Mouse (Mus musculus) neural tube, embryonic 12.5 days (tissue): ENCODE measurements at regions not wholly inside any gene's neighbourhood (a gene's known extent, or its start where the extent isn't known, plus 50 kb on each side); places are given as distances from the start of the nearest gene placed in this dataset.
A peak's percentile ranks its signal among the peaks of the same experiment; 100 is the strongest.

Experiments used
- ATAC-seq: fragments of 200-750 bp; cut with Nextera tagmentation; 2 replicates; pipeline ENCODE4 v1.8.0; 2017; ENCODE audit warnings: low read depth, mild to moderate bottlenecking, moderate TSS enrichment, moderate library complexity; ENCODE audit not compliant: low FRiP score
- H3K27ac ChIP-seq: fragments of 300-500 bp; sonication (generic); 2 replicates; pipeline ENCODE4 v1.5.1; 2016
- H3K27me3 ChIP-seq: fragments of 300-500 bp; sonication (generic); replicated peaks from 2 replicates; pipeline ENCODE4 v1.6.1; 2016; ENCODE audit warnings: mild to moderate bottlenecking
- H3K36me3 ChIP-seq: fragments of 300-500 bp; sonication (generic); 2 replicates; pipeline ENCODE4 v1.6.1; 2016; ENCODE audit warnings: mild to moderate bottlenecking
- H3K4me1 ChIP-seq: fragments of 300-500 bp; sonication (generic); 2 replicates; pipeline ENCODE4 v1.6.1; 2016
- H3K4me2 ChIP-seq: fragments of 300-500 bp; sonication (generic); replicated peaks from 2 replicates; pipeline ENCODE4 v1.6.1; 2016; ENCODE audit warnings: mild to moderate bottlenecking
- H3K4me3 ChIP-seq: fragments of 300-500 bp; sonication (generic); 2 replicates; pipeline ENCODE4 v1.5.1; 2016
- H3K9ac ChIP-seq: fragments of 300-500 bp; sonication (generic); 2 replicates; pipeline ENCODE4 v1.6.1; 2016; ENCODE audit warnings: mild to moderate bottlenecking
- H3K9me3 ChIP-seq: fragments of 300-500 bp; sonication (generic); 2 replicates; pipeline ENCODE4 v1.6.1; 2016; ENCODE audit warnings: mild to moderate bottlenecking
- WGBS: fragments of 180-500 bp; shearing (Covaris S2); methylation state at CpG from one replicate; pipeline ENCODE4 v1.1.7; 2016; 5-methylcytosine and 5-hydroxymethylcytosine counted together

DNA sequence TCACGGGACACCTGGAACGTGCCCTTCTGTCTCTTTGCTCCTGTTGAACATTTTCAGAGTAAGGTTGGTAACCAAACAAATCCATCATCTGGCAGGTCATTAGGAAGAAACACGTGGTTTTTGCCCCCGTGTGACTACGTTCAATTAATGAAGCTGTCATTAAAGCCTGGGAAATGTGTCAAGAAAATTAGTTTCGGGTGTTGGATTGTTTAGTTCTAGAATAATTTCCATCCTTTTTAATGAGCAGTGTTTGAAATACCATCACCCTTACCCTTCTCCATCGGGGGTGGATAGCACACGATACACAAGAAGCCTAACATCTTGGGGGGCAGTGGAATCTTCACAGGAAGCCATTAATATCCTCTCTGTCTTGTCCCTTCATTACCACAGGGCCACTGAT, 107.7 kb downstream of the Far1 start:
- H3K27ac ChIP-seq, result no peak overlapping the region
- 0 out of 2 replicates have a peak, but pooled peaks have one; percentile 41 for ATAC-seq
- WGBS, result 60% methylated on average over 8 of the region's 8 CpGs

DNA sequence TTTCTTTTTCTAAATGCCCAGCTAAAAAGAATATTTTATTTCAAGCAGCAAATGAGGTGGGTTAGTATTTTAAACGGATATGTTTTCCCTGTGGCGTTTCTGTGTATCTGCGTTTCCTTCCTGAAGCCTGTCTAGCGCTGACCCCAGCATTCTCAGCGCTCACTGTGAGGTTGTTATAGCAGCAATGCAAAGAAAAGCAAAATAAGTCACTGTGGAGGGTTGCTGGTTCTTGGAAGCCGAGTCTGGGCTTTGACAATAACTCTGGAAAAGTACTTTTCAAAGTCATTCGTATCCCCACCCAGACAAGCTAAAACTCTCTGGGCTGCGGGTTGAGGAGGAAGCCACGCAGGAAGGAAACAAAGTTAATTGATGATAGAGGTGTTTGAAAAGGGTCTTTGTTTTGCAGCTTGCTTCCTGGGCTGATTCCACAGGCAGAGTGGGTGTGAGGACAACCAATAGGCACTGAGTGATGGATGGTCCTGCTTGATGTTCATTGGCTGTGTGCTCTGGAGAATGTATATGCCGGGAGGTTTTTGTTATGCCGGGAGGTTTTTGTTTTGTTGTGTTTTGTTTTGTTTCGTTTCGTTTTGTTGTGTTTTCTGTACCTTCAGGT, 108.4 kb downstream of the Far1 start:
- Histone ChIP-seq H3K9me3 (no peaks in the 10 kb centered on the region), H3K36me3 (no peaks in the 10 kb centered on the region), H3K4me3 (no peak overlapping the region), H3K4me1 (peaks cover 5% of the 10 kb centered on the region; the same call in 1 of the 2 replicates), H3K4me2 (peak overlapping the region; percentile 1; the same call in 1 of the 2 replicates), H3K27me3 (no peaks in the 10 kb centered on the region), H3K27ac (no peak overlapping the region), H3K9ac (no peak overlapping the region)
- 43% methylated on average over 13 of the region's 13 CpGs for WGBS
- ATAC-seq, result peak; percentile 78

More for the DNA sequence above, 107.7 kb downstream of the Far1 start:
- H3K27me3 ChIP-seq, result no peaks in the 10 kb centered on the region
- H3K9me3 ChIP-seq, result no peaks in the 10 kb centered on the region
- H3K9ac ChIP-seq, result no peak overlapping the region
- H3K4me2 ChIP-seq, result no peak overlapping the region
- no peaks in the 10 kb centered on the region for H3K36me3 ChIP-seq
- H3K4me3 ChIP-seq, result no peak overlapping the region
- H3K4me1 ChIP-seq, result peaks cover 5% of the 10 kb centered on the region; the same call in 1 of the 2 replicates

DNA sequence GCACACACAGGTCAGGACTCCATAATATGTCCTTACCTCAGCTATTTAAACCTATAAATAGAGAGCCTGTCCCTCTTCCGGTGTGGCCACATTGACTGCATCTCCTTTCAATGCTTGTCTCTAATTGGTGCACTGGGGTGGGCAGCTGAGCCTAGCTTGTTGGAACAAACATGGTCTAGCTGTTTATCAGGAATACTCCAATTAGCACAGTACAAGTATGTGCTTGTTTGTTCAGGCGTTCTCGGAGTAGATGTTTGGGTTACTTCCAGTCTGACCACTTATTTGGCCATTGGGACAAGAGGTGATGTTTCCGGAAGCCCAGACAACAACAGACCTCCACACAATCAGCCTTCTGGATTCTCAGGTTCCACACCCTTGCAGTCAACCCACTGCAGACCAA, 109.7 kb downstream of the Far1 start:
- Histone ChIP-seq H3K36me3 (no peaks in the 10 kb centered on the region), H3K27me3 (no peaks in the 10 kb centered on the region), H3K9me3 (no peaks in the 10 kb centered on the region), H3K4me3 (no peak overlapping the region), H3K4me2 (no peak overlapping the region), H3K27ac (no peak overlapping the region), H3K4me1 (peaks cover 5% of the 10 kb centered on the region; the same call in 1 of the 2 replicates), H3K9ac (no peak overlapping the region)
- 84% methylated on average over 4 of the region's 4 CpGs for WGBS
- ATAC-seq, result no peak

DNA sequence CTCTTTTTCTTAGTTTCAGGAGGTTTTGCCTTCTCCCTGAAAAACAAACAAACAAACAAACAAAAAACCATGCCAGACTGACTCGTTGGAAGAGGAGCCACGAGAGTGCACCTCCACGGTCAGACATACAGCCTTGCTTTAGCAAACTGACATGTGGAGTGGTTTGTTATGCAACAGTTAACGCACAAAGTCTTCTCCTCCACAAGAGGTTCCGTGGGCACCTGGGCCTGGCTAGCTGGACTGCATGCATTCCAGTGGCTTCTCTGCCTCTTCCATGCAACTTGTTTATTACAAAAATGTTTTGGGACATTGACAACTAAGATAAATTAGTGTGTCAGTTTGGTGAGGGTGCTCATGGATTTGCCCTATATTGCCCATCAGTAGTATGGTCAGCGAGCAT, 110.3 kb downstream of the Far1 start:
- H3K9ac ChIP-seq, result no peak overlapping the region
- H3K4me1 ChIP-seq, result peaks cover 5% of the 10 kb centered on the region; the same call in 1 of the 2 replicates
- H3K27ac ChIP-seq, result no peak overlapping the region
- H3K4me2 ChIP-seq, result no peak overlapping the region
- 89% methylated on average over 6 of the region's 6 CpGs for WGBS
- no peak for ATAC-seq
- H3K27me3 ChIP-seq, result no peaks in the 10 kb centered on the region
- H3K4me3 ChIP-seq, result no peak overlapping the region
- H3K36me3 ChIP-seq, result no peaks in the 10 kb centered on the region
- no peaks in the 10 kb centered on the region for H3K9me3 ChIP-seq

DNA sequence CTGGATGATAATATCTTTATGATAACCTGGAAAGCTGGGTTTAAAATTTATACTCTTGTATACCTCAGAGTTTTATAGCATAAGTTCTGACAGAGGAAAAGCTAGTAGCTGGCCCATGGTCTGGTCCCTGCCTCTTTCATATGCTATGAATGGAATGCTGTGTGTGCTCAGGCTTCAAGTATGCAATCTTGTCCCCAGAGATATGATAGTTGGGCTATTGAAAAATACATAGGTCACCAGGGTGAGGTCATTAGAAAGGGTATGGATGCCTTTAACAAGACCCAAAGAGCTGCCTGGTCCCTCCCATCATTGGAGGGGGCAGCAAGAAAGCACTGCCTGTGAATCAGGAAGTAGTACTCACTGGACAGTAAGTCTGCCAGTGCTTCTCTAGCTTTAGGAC, 113.1 kb downstream of the Far1 start:
- H3K4me1 ChIP-seq, result peaks cover 5% of the 10 kb centered on the region; the same call in 1 of the 2 replicates
- H3K9me3 ChIP-seq, result no peaks in the 10 kb centered on the region
- no peaks in the 10 kb centered on the region for H3K36me3 ChIP-seq
- ATAC-seq, result no peak
- H3K4me2 ChIP-seq, result no peak overlapping the region
- no peak overlapping the region for H3K9ac ChIP-seq
- H3K4me3 ChIP-seq, result no peak overlapping the region
- no peaks in the 10 kb centered on the region for H3K27me3 ChIP-seq
- no peak overlapping the region for H3K27ac ChIP-seq

DNA sequence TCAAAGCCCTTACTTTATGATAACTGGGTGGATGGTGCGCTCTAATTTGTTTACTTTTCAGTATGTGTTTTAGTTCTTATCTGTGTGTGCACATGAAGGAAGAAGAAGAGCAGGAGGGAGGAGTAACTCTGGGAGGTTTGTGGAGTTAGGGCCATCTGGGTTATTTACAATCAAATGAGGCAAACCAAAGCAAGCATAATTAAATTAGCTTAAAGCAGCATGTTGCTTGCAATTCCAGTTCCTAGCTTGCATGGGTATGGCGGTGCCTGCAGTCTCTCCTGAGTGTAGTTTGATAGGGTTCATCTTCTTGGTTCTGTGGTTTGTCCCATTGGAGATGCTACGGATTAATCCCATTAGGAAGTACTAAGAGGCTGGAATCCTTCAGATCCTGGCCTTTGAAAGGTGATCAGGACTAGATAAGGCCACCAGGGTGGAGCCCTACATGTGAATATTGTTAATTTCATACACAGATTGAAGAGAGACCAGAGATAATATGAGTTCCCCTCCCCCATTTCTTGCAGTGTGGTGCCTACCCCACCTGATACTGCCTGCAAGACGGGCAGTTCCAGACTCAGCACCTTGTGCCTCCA, 123.5 kb downstream of the Far1 start:
- Histone ChIP-seq H3K9me3 (no peaks in the 10 kb centered on the region), H3K27ac (no peak overlapping the region), H3K36me3 (no peaks in the 10 kb centered on the region), H3K27me3 (no peaks in the 10 kb centered on the region), H3K4me1 (no peaks in the 10 kb centered on the region), H3K9ac (no peak overlapping the region), H3K4me2 (no peak overlapping the region), H3K4me3 (no peak overlapping the region)
- no peak for ATAC-seq
- 85% methylated on average over 4 of the region's 4 CpGs for WGBS

DNA sequence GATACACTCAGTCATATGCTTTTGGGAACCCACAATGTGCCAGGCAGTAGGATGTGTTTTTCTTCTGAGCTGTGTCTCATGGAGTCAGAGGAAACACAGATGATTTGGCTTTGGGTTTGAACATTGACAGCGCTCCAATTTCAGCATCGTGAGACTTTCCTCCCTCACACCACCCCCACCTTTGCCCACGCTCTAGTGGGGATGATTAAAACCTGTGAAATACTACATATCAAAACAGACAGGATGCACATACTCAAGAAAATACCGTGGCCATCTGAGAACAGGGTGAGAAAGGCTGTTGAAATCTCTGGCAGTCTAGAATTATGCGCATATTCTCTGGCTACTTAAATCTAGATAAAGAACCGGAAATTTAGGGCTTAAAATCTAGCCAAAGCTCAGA, 124.5 kb downstream of the Far1 start:
- Histone ChIP-seq H3K36me3 (no peaks in the 10 kb centered on the region), H3K27me3 (no peaks in the 10 kb centered on the region), H3K9me3 (no peaks in the 10 kb centered on the region), H3K27ac (no peak overlapping the region), H3K4me1 (no peaks in the 10 kb centered on the region), H3K4me2 (no peak overlapping the region), H3K4me3 (no peak overlapping the region), H3K9ac (no peak overlapping the region)
- 72% methylated on average over 6 of the region's 6 CpGs for WGBS
- ATAC-seq, result no peak

DNA sequence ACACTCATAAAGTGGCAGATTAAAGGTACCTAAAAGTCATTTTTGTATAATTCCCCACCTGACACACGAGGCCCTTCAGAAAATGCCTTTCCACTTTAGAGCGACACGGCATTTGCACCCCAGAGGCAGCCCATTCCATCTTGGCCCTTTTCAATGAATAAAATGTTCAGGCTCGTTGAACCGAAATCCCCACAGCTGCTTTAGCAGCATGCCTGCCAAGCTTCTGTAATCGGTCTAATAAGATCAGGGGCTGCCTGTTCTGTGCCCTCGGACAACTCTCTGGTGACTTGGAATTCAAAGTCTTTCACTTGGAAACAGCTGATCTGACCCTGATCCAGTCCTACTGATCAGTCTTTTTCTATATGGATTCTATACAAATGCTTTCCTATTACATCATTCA, 123.3 kb upstream of the Spon1 start:
- Histone ChIP-seq H3K27me3 (no peaks in the 10 kb centered on the region), H3K4me2 (no peak overlapping the region), H3K27ac (no peak overlapping the region), H3K4me1 (no peaks in the 10 kb centered on the region), H3K9ac (no peak overlapping the region), H3K4me3 (no peak overlapping the region), H3K9me3 (no peaks in the 10 kb centered on the region), H3K36me3 (no peaks in the 10 kb centered on the region)
- no peak for ATAC-seq
- WGBS, result 76% methylated on average over 7 of the region's 7 CpGs

GRCm38 (mm10) chr7:113650631-113651030, 115.2 kb upstream of the Spon1 start:
- 70% methylated on average over 1 of the region's 2 CpGs for WGBS
- no peaks in the 10 kb centered on the region for H3K4me1 ChIP-seq

GRCm38 (mm10) chr7:113651696-113652095, 114.1 kb upstream of the Spon1 start:
- no peaks in the 10 kb centered on the region for H3K36me3 ChIP-seq
- H3K4me2 ChIP-seq, result no peak overlapping the region
- no peak overlapping the region for H3K27ac ChIP-seq
- H3K9ac ChIP-seq, result no peak overlapping the region
- 87% methylated on average over 1 of the region's 1 CpGs for WGBS
- H3K4me3 ChIP-seq, result no peak overlapping the region
- H3K9me3 ChIP-seq, result no peaks in the 10 kb centered on the region
- H3K27me3 ChIP-seq, result no peaks in the 10 kb centered on the region
- no peak for ATAC-seq
- no peaks in the 10 kb centered on the region for H3K4me1 ChIP-seq

More at GRCm38 (mm10) chr7:113650631-113651030, 115.2 kb upstream of the Spon1 start:
- H3K9ac ChIP-seq, result no peak overlapping the region
- H3K4me2 ChIP-seq, result no peak overlapping the region
- no peaks in the 10 kb centered on the region for H3K9me3 ChIP-seq
- H3K27me3 ChIP-seq, result no peaks in the 10 kb centered on the region
- no peak for ATAC-seq
- no peaks in the 10 kb centered on the region for H3K36me3 ChIP-seq
- H3K4me3 ChIP-seq, result no peak overlapping the region
- H3K27ac ChIP-seq, result no peak overlapping the region

GRCm38 (mm10) chr7:113653130-113653529, 112.7 kb upstream of the Spon1 start:
- WGBS, result 30% methylated on average over 5 of the region's 5 CpGs
- H3K36me3 ChIP-seq, result no peaks in the 10 kb centered on the region
- H3K4me3 ChIP-seq, result no peak overlapping the region
- H3K9ac ChIP-seq, result no peak overlapping the region
- no peaks in the 10 kb centered on the region for H3K27me3 ChIP-seq
- H3K4me2 ChIP-seq, result no peak overlapping the region
- H3K9me3 ChIP-seq, result no peaks in the 10 kb centered on the region
- no peaks in the 10 kb centered on the region for H3K4me1 ChIP-seq
- no peak for ATAC-seq
- H3K27ac ChIP-seq, result no peak overlapping the region

DNA sequence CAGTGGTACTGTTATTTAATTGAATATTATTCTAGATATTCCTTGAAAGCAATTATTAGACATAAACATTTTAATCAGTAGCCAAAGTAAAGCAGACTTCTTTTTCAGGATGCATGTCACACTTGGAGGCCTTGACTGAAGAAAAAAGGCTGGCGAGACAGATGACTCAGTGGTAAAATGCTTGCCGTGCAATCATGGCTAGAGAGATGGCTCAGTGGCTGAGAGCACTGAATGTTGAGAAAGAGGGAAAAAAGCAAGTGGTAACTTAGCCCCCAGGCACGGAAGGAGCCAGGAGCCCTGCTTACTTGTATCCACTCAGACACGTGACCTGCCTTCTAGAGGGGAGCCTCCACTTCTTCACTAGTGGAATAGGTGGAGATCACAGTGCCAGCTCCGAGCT, 110.5 kb upstream of the Spon1 start:
- Histone ChIP-seq H3K4me1 (no peaks in the 10 kb centered on the region), H3K9me3 (no peaks in the 10 kb centered on the region), H3K36me3 (no peaks in the 10 kb centered on the region), H3K9ac (no peak overlapping the region), H3K27me3 (no peaks in the 10 kb centered on the region), H3K4me3 (no peak overlapping the region), H3K27ac (no peak overlapping the region), H3K4me2 (no peak overlapping the region)
- ATAC-seq, result no peak
- 83% methylated on average over 5 of the region's 5 CpGs for WGBS
